Mouse (Mus musculus) heart, embryonic 11.5 days (tissue): ENCODE data around the gene Rbl2. TPM values are rescaled to one million over a fixed set of nuclear protein-coding genes. Genes with fewer than 3 reads are reported as not detected.

Experiments used
- ATAC-seq: fragments of 200-750 bp; cut with Nextera tagmentation; replicated peaks from 2 replicates; pipeline ENCODE4 v1.8.0; 2017; ENCODE audit warnings: moderate library complexity; ENCODE audit not compliant: insufficient number of reproducible peaks, low FRiP score, low TSS enrichment
- H3K27ac ChIP-seq: fragments of 300-500 bp; sonication (generic); 2 replicates; pipeline ENCODE4 v1.5.1; 2014; ENCODE audit warnings: mild to moderate bottlenecking, low read depth, low read length
- H3K27me3 ChIP-seq: fragments of 300-500 bp; sonication (generic); 2 replicates; pipeline ENCODE4 v1.6.1; 2014; ENCODE audit warnings: mild to moderate bottlenecking, low read length, mixed read lengths; ENCODE audit not compliant: control insufficient read depth, insufficient read depth
- H3K36me3 ChIP-seq: fragments of 300-500 bp; sonication (generic); 2 replicates; pipeline ENCODE4 v1.6.1; 2014; ENCODE audit warnings: mild to moderate bottlenecking, low read length, moderate library complexity, mixed read lengths; ENCODE audit not compliant: control insufficient read depth, insufficient read depth
- H3K4me1 ChIP-seq: fragments of 300-500 bp; sonication (generic); 2 replicates; pipeline ENCODE4 v1.6.1; 2014; ENCODE audit warnings: low read length; ENCODE audit not compliant: control insufficient read depth, insufficient read depth
- H3K4me2 ChIP-seq: fragments of 300-500 bp; sonication (generic); 2 replicates; pipeline ENCODE4 v1.6.1; 2014; ENCODE audit warnings: mild to moderate bottlenecking, moderate library complexity
- H3K4me3 ChIP-seq: fragments of 300-500 bp; sonication (generic); 2 replicates; pipeline ENCODE4 v1.5.1; 2014; ENCODE audit warnings: low read depth, low read length
- H3K9ac ChIP-seq: fragments of 300-500 bp; sonication (generic); 2 replicates; pipeline ENCODE4 v1.6.1; 2014; ENCODE audit warnings: mild to moderate bottlenecking, low read depth, low read length, moderate library complexity
- H3K9me3 ChIP-seq: fragments of 300-500 bp; sonication (generic); replicated peaks from 2 replicates; pipeline ENCODE4 v1.6.1; 2016; ENCODE audit warnings: low read length; ENCODE audit not compliant: control insufficient read depth
- WGBS: fragments of 180-500 bp; shearing (Covaris S2); extraction: QIAGEN DNeasy Blood & Tissue Kit; methylation state at CpG from one replicate; pipeline ENCODE4 v1.1.7; 2014; ENCODE audit not compliant: insufficient replicate concordance; 5-methylcytosine and 5-hydroxymethylcytosine counted together
- polyA plus RNA-seq: library from polyadenylated mRNA; unstranded; fragments of >200 nt; fragmentation: Nextera tagmentation; extraction: Ambion mirVana; gene quantifications from 2 replicates; pipeline ENCODE4 v1.2.1, GENCODE M21; 2014

The Rbl2 gene
- polyA plus RNA-seq, 1 experiment from 2014 or later, result 14.7 TPM

GRCm38 (mm10) chr8:91082428-91082827 lies 12.6 kb downstream of the Rbl2 start:
- ATAC-seq, result no peak
- Histone ChIP-seq H3K4me3 (no peak overlapping the region), H3K27ac (no peak overlapping the region), H3K36me3 (peaks cover 11% of the 10 kb centered on the region), H3K27me3 (no peaks in the 10 kb centered on the region), H3K9me3 (no peaks in the 10 kb centered on the region), H3K4me1 (no peaks in the 10 kb centered on the region), H3K9ac (no peak overlapping the region), H3K4me2 (no peak overlapping the region)
- 86% methylated on average over 12 of the region's 12 CpGs for WGBS

GRCm38 (mm10) chr8:91088452-91088851 lies 18.6 kb downstream of the Rbl2 start:
- ATAC-seq, result no peak
- H3K4me2 ChIP-seq, result no peak overlapping the region
- no peaks in the 10 kb centered on the region for H3K27me3 ChIP-seq
- no peak overlapping the region for H3K9ac ChIP-seq
- no peaks in the 10 kb centered on the region for H3K9me3 ChIP-seq
- 89% methylated on average over 7 of the region's 7 CpGs for WGBS
- H3K27ac ChIP-seq, result no peak overlapping the region
- no peak overlapping the region for H3K4me3 ChIP-seq
- peaks cover 6% of the 10 kb centered on the region; the same call in 1 of the 2 replicates for H3K36me3 ChIP-seq
- no peaks in the 10 kb centered on the region for H3K4me1 ChIP-seq

DNA sequence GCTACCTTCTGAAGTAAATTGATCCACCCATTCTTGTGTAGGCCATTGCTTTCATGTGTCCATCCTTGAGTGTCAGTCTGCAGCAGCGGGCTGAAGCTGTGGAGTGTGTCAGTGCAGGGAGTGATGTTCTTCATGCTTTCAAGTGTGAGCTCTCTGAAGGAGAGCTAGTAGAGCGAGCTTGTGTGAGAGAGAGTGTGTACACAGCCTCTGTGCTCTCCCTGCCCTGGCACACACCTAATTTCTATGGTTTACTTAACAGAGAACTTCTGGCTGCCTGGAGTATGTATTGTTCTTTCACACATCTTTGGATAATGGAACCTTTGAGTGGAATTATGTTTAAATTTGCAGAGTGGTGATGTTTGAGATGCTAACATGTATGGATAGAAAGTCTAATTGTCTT lies 19.7 kb downstream of the Rbl2 start:
- no peak overlapping the region for H3K27ac ChIP-seq
- no peak overlapping the region for H3K4me3 ChIP-seq
- ATAC-seq, result no peak
- H3K9ac ChIP-seq, result no peak overlapping the region
- peaks cover 6% of the 10 kb centered on the region; the same call in 1 of the 2 replicates for H3K36me3 ChIP-seq
- H3K9me3 ChIP-seq, result no peaks in the 10 kb centered on the region
- no peaks in the 10 kb centered on the region for H3K27me3 ChIP-seq
- H3K4me1 ChIP-seq, result no peaks in the 10 kb centered on the region
- 73% methylated on average over 2 of the region's 2 CpGs for WGBS
- no peak overlapping the region for H3K4me2 ChIP-seq

DNA sequence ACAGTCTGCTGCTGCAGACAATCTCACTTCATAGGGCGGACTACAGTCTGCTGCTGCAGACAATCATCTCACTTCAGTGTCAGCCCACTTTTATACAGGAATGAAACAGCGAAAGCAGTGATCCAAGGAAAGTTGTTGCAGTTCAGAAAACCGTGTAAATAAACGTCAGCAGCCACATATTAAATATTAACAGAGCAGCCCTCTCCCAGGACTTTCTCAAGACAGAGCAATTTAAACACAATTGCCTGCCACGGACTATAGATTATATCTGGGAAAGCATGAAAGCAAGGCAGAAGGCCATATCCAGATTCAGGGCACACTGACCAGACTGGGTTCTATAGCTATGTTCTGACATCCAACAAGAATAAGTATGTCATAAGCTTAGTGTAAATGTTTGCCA lies 24.3 kb downstream of the Rbl2 start:
- Histone ChIP-seq H3K9ac (no peak overlapping the region), H3K27ac (no peak overlapping the region), H3K4me1 (no peaks in the 10 kb centered on the region), H3K27me3 (no peaks in the 10 kb centered on the region), H3K4me3 (no peak overlapping the region), H3K36me3 (peaks cover 5% of the 10 kb centered on the region), H3K9me3 (no peaks in the 10 kb centered on the region), H3K4me2 (no peak overlapping the region)
- WGBS, result 84% methylated on average over 5 of the region's 5 CpGs
- ATAC-seq, result no peak

DNA sequence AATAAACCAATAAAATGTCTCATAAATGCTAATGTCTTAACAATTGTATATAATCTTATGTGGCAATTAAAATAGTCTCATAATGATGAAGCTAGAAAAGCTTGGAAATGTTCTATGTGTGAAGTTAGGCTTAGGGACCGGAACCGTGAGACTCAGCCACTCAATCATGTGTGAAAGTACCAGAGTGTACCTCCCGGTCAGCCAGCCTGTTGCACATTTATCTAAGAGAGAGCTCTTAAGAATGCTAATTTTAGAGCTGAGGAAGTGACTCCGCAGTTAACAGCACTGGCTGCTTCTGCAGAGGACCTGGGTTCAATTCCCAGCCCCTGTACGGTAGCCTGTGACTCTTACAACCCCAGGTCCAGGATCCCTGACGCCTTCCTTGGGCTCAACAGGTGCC lies 28.2 kb downstream of the Rbl2 start:
- 63% methylated on average over 6 of the region's 6 CpGs for WGBS
- no peak for ATAC-seq
- peaks cover 5% of the 10 kb centered on the region for H3K36me3 ChIP-seq

GRCm38 (mm10) chr8:91106271-91106670 lies 36.4 kb downstream of the Rbl2 start:
- peaks cover 6% of the 10 kb centered on the region; the same call in 1 of the 2 replicates for H3K36me3 ChIP-seq
- ATAC-seq, result no peak
- no peak overlapping the region for H3K27ac ChIP-seq
- H3K4me1 ChIP-seq, result no peaks in the 10 kb centered on the region
- H3K27me3 ChIP-seq, result no peaks in the 10 kb centered on the region
- H3K9me3 ChIP-seq, result no peaks in the 10 kb centered on the region
- H3K4me3 ChIP-seq, result no peak overlapping the region
- H3K4me2 ChIP-seq, result no peak overlapping the region
- WGBS, result 90% methylated on average over 12 of the region's 12 CpGs
- no peak overlapping the region for H3K9ac ChIP-seq

More for the DNA sequence above, 28.2 kb downstream of the Rbl2 start:
- Histone ChIP-seq H3K4me3 (no peak overlapping the region), H3K4me2 (no peak overlapping the region), H3K9me3 (no peaks in the 10 kb centered on the region), H3K27ac (no peak overlapping the region), H3K27me3 (no peaks in the 10 kb centered on the region), H3K9ac (no peak overlapping the region), H3K4me1 (no peaks in the 10 kb centered on the region)

DNA sequence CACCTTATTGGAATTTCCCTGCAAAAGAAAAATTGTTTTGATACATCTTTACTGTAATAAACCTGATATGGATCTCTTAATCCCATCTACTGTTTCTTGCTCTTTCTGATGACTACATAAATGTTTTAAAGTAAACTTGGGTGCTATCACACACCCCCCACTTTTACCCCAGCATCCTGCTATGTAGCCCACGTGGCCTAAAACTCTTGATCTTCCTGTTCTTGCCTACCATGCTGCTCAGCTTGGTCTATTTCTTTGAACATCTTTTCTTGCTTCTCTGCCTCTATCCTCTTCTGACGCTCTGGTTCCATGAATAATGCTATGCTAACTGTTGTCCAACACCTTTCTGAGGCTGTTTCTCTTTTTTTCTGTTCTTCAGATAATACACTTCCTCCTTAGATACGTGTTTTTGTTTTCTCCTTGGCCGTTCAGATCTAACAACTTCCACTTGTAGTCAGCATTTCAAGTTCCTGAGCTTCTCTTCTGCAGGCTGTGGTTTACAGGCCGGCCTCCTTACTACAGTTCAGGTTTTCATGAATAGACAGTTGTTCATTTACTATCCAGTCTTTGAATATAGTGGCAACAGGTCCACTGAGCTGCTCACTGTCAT lies 42.1 kb downstream of the Rbl2 start:
- Histone ChIP-seq H3K4me2 (no peak overlapping the region), H3K27ac (no peak overlapping the region), H3K36me3 (peaks cover 7% of the 10 kb centered on the region), H3K9me3 (no peaks in the 10 kb centered on the region), H3K9ac (no peak overlapping the region), H3K27me3 (no peaks in the 10 kb centered on the region), H3K4me3 (no peak overlapping the region), H3K4me1 (no peaks in the 10 kb centered on the region)
- 81% methylated on average over 5 of the region's 5 CpGs for WGBS
- ATAC-seq, result no peak

DNA sequence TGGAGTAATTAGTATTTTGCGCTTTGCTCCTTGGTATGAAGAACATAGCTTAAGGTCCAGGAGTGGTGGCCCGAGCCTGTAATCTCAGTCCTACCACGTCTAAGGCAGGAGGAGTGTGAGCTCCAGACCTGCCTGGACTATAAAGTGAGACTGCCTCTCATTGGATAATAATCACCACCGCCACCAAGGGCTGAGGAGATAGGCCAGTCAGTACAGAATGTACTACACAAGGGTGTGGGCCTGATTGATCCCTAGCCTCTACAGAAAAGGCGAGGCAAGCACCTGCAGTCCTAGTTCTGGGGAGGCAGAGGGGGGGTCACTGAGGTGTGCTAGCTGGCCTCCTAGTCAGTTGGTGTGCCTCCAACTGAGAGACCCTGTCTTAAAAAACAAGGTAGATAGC lies 44.6 kb downstream of the Rbl2 start:
- WGBS, result 86% methylated on average over 5 of the region's 5 CpGs
- Histone ChIP-seq H3K27me3 (no peaks in the 10 kb centered on the region), H3K4me2 (no peak overlapping the region), H3K9me3 (no peaks in the 10 kb centered on the region), H3K4me3 (no peak overlapping the region), H3K9ac (no peak overlapping the region), H3K4me1 (no peaks in the 10 kb centered on the region), H3K27ac (no peak overlapping the region), H3K36me3 (peaks cover 12% of the 10 kb centered on the region)
- ATAC-seq, result no peak

- H3K4me3 ChIP-seq, result no peak overlapping the region
- no peaks in the 10 kb centered on the region for H3K27me3 ChIP-seq
- peaks cover 13% of the 10 kb centered on the region for H3K36me3 ChIP-seq
- H3K9ac ChIP-seq, result no peak overlapping the region
- no peaks in the 10 kb centered on the region for H3K4me1 ChIP-seq
- WGBS, result 76% methylated on average over 11 of the region's 11 CpGs
- H3K4me2 ChIP-seq, result no peak overlapping the region
- no peak overlapping the region for H3K27ac ChIP-seq
- no peak for ATAC-seq
- no peaks in the 10 kb centered on the region for H3K9me3 ChIP-seq
These were observed 45.1 kb downstream of the Rbl2 start for GRCm38 (mm10) chr8:91114910-91115309.
